Mouse (Mus musculus) adrenal gland, postnatal 14 days (tissue): Measurements from ENCODE around the gene Thg1l. TPM values are rescaled to one million over a fixed set of nuclear protein-coding genes. Genes with fewer than 3 reads are reported as not detected.

Experiments used
- DNase-seq: peaks from one replicate; pipeline ENCODE4 v3.0.0; 2021; ENCODE audit warnings: mixed read lengths
- long read RNA-seq, 2 experiments: library from polyadenylated mRNA; stranded (forward); transcript quantifications; one replicate each; pipeline ENCODE4 v2.0.0; 2021
- total RNA-seq: library from RNA; stranded (reverse); gene quantifications from 2 replicates; pipeline ENCODE4 v1.2.3, GENCODE M21; 2021

Thg1l gene
- 15.3 and 19.1 TPM in 2 replicates for total RNA-seq
- long read RNA-seq, experiment 1, partial matches to known transcripts, result 0 of 4 reads
- long read RNA-seq, experiment 1, other reads (novel, unspliced or antisense), result 2 of 4 reads
- long read RNA-seq, experiment 2, partial matches to known transcripts, result 1 of 5 reads
- long read RNA-seq, experiment 2, other reads (novel, unspliced or antisense), result 2 of 5 reads

GRCm38 (mm10) chr11:45955127-45955627, at the start of gene Thg1l:
TSS of gene Thg1l (minus strand) at chr11:45955494.
- DNase-seq, result peak; percentile 94

GRCm38 (mm10) chr11:45992087-45992486, 36.8 kb upstream of the Thg1l start:
- DNase-seq, result no peak

- peak; percentile 50 for DNase-seq
Measured at GRCm38 (mm10) chr11:45991604-45992003, 36.3 kb upstream of the Thg1l start.

GRCm38 (mm10) chr11:45980893-45981253, 25.6 kb upstream of the Thg1l start:
- DNase-seq, result no peak

- DNase-seq, result peak; percentile 79
Measured at GRCm38 (mm10) chr11:45979946-45980892, 24.9 kb upstream of the Thg1l start, which contains the start of gene Sox30. TSS of gene Sox30 (plus strand) at chr11:45980310.

- no peak for DNase-seq
Measured at GRCm38 (mm10) chr11:45976061-45976460, 20.8 kb upstream of the Thg1l start.

GRCm38 (mm10) chr11:45974466-45974865, 19.2 kb upstream of the Thg1l start:
- no peak for DNase-seq

GRCm38 (mm10) chr11:45973635-45974034, 18.3 kb upstream of the Thg1l start:
- no peak for DNase-seq

- DNase-seq, result no peak
Measured at GRCm38 (mm10) chr11:45968466-45968865, 13.2 kb upstream of the Thg1l start.

- no peak for DNase-seq
Measured at GRCm38 (mm10) chr11:45966896-45967295, 11.6 kb upstream of the Thg1l start.

GRCm38 (mm10) chr11:45960003-45960402, 4.7 kb upstream of the Thg1l start:
- peak; percentile 15 for DNase-seq

- DNase-seq, result peak; percentile 43
Measured at GRCm38 (mm10) chr11:45959598-45959997, 4.3 kb upstream of the Thg1l start.

- DNase-seq, result peak; percentile 21
Measured at GRCm38 (mm10) chr11:45947491-45947890, 7.8 kb downstream of the Thg1l start.

- DNase-seq, result no peak
Measured at GRCm38 (mm10) chr11:45946796-45947195, 8.5 kb downstream of the Thg1l start.

- DNase-seq, result peak; percentile 99
Measured at GRCm38 (mm10) chr11:45944643-45945156, 10.6 kb downstream of the Thg1l start, which contains the start of gene Lsm11. TSS of gene Lsm11 (minus strand) at chr11:45944935.

- peak; percentile 61 for DNase-seq
Measured at GRCm38 (mm10) chr11:45943891-45944642, 11.2 kb downstream of the Thg1l start.

- DNase-seq, result peak; percentile 51
Measured at GRCm38 (mm10) chr11:45943108-45943705, 12.1 kb downstream of the Thg1l start.

GRCm38 (mm10) chr11:45942281-45942680, 13.0 kb downstream of the Thg1l start:
- DNase-seq, result peak; percentile 49

- peak; percentile 3 for DNase-seq
Measured at GRCm38 (mm10) chr11:45938917-45939316, 16.4 kb downstream of the Thg1l start.

GRCm38 (mm10) chr11:45937478-45937877, 17.8 kb downstream of the Thg1l start:
- no peak for DNase-seq

GRCm38 (mm10) chr11:45932771-45933170, 22.5 kb downstream of the Thg1l start:
- DNase-seq, result no peak

GRCm38 (mm10) chr11:45929541-45929940, 25.8 kb downstream of the Thg1l start:
- peak; percentile 55 for DNase-seq
